Mouse (Mus musculus) midbrain, postnatal 0 days (tissue): ENCODE results near the gene 4930518I15Rik. TPM values are rescaled to one million over a fixed set of nuclear protein-coding genes. Genes with fewer than 3 reads are reported as not detected.
"Not testable (repeated sequence)": the region's sequence is repeated elsewhere in the genome, so short reads cannot be mapped to it uniquely, and the experiment has no call there.

Source experiments
- ATAC-seq: fragments of 200-750 bp; cut with Nextera tagmentation; 2 replicates; pipeline ENCODE4 v1.8.0; 2017; ENCODE audit warnings: moderate number of reproducible peaks, mild to moderate bottlenecking, moderate TSS enrichment, moderate library complexity; ENCODE audit not compliant: low FRiP score
- DNase-seq: peaks from one replicate; pipeline ENCODE4 v3.0.0-alpha.2; 2015; ENCODE audit warnings: low spot score
- H3K27ac ChIP-seq: fragments of 300-500 bp; sonication (generic); 2 replicates; pipeline ENCODE4 v1.5.1; 2014; ENCODE audit warnings: low read depth, mild to moderate bottlenecking, low read length, mixed read lengths
- H3K27me3 ChIP-seq: fragments of 300-500 bp; sonication (generic); 2 replicates; pipeline ENCODE4 v1.6.1; 2014; ENCODE audit warnings: low read length, control low read depth, mixed read lengths; ENCODE audit not compliant: insufficient read depth
- H3K36me3 ChIP-seq: fragments of 300-500 bp; sonication (generic); 2 replicates; pipeline ENCODE4 v1.6.1; 2014; ENCODE audit warnings: low read length, control low read depth, mixed read lengths; ENCODE audit not compliant: insufficient read depth
- H3K4me1 ChIP-seq: fragments of 300-500 bp; sonication (generic); 2 replicates; pipeline ENCODE4 v1.6.1; 2014; ENCODE audit warnings: mild to moderate bottlenecking, control low read depth, antibody characterized with exemption, low read length, mixed read lengths; ENCODE audit not compliant: insufficient read depth
- H3K4me2 ChIP-seq: fragments of 300-500 bp; sonication (generic); 2 replicates; pipeline ENCODE4 v1.6.1; 2014; ENCODE audit warnings: low read depth, mild to moderate bottlenecking, low read length, mixed read lengths; ENCODE audit not compliant: poor library complexity, severe bottlenecking
- H3K4me3 ChIP-seq: fragments of 300-500 bp; sonication (generic); 2 replicates; pipeline ENCODE4 v1.5.1; 2014; ENCODE audit warnings: low read depth, mild to moderate bottlenecking, low read length, moderate library complexity
- H3K9ac ChIP-seq: fragments of 300-500 bp; sonication (generic); replicated peaks from 2 replicates; pipeline ENCODE4 v1.6.1; 2014; ENCODE audit warnings: mild to moderate bottlenecking, low read length, moderate library complexity, mixed read lengths; ENCODE audit not compliant: poor library complexity, severe bottlenecking
- H3K9me3 ChIP-seq: fragments of 300-500 bp; sonication (generic); 2 replicates; pipeline ENCODE4 v1.6.1; 2016; ENCODE audit warnings: low read length, control low read depth
- CTCF ChIP-seq: IDR thresholded peaks from 2 replicates; pipeline ENCODE4 v1.5.1; 2016; ENCODE audit warnings: antibody characterized with exemption, mild to moderate bottlenecking
- WGBS: fragments of 180-500 bp; shearing (Covaris S2); extraction: QIAGEN DNeasy Blood & Tissue Kit; methylation state at CpG from one replicate; pipeline ENCODE4 v1.1.7; 2014; 5-methylcytosine and 5-hydroxymethylcytosine counted together
- polyA plus RNA-seq: library from polyadenylated mRNA; unstranded; fragments of >200 nt; fragmentation: Nextera tagmentation; extraction: Ambion mirVana; gene quantifications from 2 replicates; pipeline ENCODE4 v1.2.1, GENCODE M21; 2015
- total RNA-seq: library from RNA; depleted of rRNA; stranded (reverse); fragments of >200 nt; gene quantifications from 2 replicates; pipeline ENCODE4 v1.2.3, GENCODE M21; 2014

The 4930518I15Rik gene
- total and polyA plus RNA-seq, 2 experiments from 2014 or later, result 0.99 to 2.9 TPM

DNA sequence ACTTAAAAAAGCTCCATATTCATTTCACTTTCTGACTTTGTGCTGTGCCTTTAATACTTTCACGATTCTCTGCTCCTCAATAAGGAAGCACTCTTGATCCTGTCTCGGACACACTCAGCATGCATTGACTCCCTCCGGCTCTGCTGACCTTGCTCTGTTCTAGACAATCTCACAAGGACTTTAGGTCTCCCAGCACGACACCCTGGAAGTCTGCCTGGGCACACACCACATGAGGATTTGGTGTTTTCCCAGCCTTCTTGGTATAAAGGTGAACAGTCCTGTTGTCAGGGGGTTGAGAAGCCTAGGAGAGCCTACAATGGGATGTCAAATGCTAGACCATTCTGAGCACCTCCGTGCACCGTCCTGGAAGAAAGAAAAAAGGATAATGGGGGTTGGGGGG lies 35.1 kb upstream of the 4930518I15Rik start:
- Histone ChIP-seq H3K4me3 (no peak overlapping the region), H3K36me3 (no peaks in the 10 kb centered on the region), H3K27ac (no peak overlapping the region), H3K4me1 (0 out of 2 replicates have a peak, but pooled peaks cover 3% of the 10 kb centered on the region), H3K27me3 (no peaks in the 10 kb centered on the region), H3K4me2 (no peak overlapping the region), H3K9me3 (no peaks in the 10 kb centered on the region), H3K9ac (no peak overlapping the region)
- DNase-seq (no peak), ATAC-seq (no peak)
- 52% methylated on average over 6 of the region's 6 CpGs for WGBS
- TF ChIP-seq CTCF, result no peak

- peak; percentile 73 for DNase-seq
- Histone ChIP-seq H3K27me3 (no peaks in the 10 kb centered on the region), H3K36me3 (no peaks in the 10 kb centered on the region), H3K9me3 (no peaks in the 10 kb centered on the region), H3K9ac (no peak overlapping the region), H3K4me2 (no peak overlapping the region), H3K27ac (no peak overlapping the region), H3K4me3 (no peak overlapping the region), H3K4me1 (0 out of 2 replicates have a peak, but pooled peaks cover 3% of the 10 kb centered on the region)
- TF ChIP-seq CTCF, result no peak
- WGBS, result 17% methylated on average over 3 of the region's 3 CpGs
- ATAC-seq, result 0 out of 2 replicates have a peak, but pooled peaks have one; percentile 52
Measured at GRCm38 (mm10) chr2:156892240-156892639, 34.5 kb upstream of the 4930518I15Rik start.

GRCm38 (mm10) chr2:156888490-156888889 lies 30.7 kb upstream of the 4930518I15Rik start:
- Histone ChIP-seq H3K27me3 (no peaks in the 10 kb centered on the region), H3K4me3 (no peak overlapping the region), H3K4me1 (0 out of 2 replicates have a peak, but pooled peaks cover 3% of the 10 kb centered on the region), H3K4me2 (no peak overlapping the region), H3K27ac (no peak overlapping the region), H3K9ac (no peak overlapping the region), H3K36me3 (no peaks in the 10 kb centered on the region), H3K9me3 (no peaks in the 10 kb centered on the region)
- no peak for TF ChIP-seq CTCF
- WGBS, result 87% methylated on average over 3 of the region's 3 CpGs
- ATAC-seq, result no peak
- no peak for DNase-seq

GRCm38 (mm10) chr2:156887017-156887416 lies 29.3 kb upstream of the 4930518I15Rik start, which contains the start of gene Sla2:
Gene Sla2, minus strand, starts transcription at chr2:156887192.
- no peak within 1 kb of the TSS for H3K4me2 ChIP-seq
- H3K9ac ChIP-seq, result no peak within 1 kb of the TSS
- no peaks in the 10 kb centered on the region for H3K36me3 ChIP-seq
- H3K4me3 ChIP-seq, result no peak within 1 kb of the TSS
- H3K4me1 ChIP-seq, result 0 out of 2 replicates have a peak, but pooled peaks cover 1% of the 10 kb centered on the region
- DNase-seq (no peak), ATAC-seq (no peak)
- WGBS, result 71% methylated on average over 6 of the region's 6 CpGs
- no peak within 1 kb of the TSS for H3K27ac ChIP-seq
- H3K9me3 ChIP-seq, result no peaks in the 10 kb centered on the region
- TF ChIP-seq CTCF, result no peak
- no peaks in the 10 kb centered on the region for H3K27me3 ChIP-seq

DNA sequence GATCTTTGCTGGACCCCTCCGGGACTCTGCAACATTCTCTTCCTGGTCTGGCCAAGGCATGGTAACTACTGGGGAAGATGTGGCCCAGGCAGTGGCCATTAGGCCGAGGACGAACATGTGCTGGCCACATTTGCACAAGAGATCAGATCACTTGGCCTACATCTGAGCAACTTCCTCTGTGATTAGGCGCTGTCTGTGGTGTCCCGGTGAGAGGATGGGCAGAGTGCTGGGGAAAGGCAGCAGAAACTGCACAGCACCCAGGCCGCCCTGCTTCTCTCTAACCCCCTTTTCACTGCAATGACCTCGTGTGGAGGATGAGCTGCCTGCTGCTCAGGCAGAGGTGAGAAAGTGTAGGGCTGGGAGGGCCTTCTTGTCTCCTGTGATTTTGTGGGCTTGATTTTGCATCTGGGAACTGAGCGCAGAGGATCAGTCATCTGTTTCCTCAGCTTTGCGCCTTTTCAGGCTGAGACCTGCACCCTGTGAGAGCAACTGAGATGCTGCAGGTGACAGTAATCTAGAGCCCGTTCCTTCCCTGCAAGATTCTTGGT lies 28.4 kb upstream of the 4930518I15Rik start:
- WGBS, result 81% methylated on average over 10 of the region's 10 CpGs
- no peak overlapping the region for H3K9ac ChIP-seq
- TF ChIP-seq CTCF, result no peak

DNA sequence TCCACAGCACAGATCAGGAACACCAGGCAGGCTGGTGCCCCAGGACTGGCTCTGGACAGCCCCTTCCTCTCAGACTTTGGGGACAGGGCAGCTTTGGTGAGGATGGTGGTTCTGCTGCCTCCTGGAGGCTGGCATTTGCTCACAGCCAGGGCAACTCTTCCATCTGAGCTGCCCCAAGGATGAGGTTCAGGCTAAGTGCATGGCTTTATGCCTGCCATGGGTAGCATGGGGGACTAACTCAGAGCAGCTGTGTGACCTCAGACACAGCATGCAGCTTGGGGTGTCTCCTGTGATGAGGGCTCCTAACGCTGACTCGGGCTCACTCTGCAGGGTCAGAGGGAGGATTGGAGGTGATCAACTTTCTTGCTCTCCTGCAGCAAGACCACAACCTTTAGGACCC lies 27.9 kb upstream of the 4930518I15Rik start:
- not testable (repeated sequence) for H3K9ac ChIP-seq, H3K36me3 ChIP-seq, H3K4me1 ChIP-seq, H3K27me3 ChIP-seq, H3K9me3 ChIP-seq, H3K27ac ChIP-seq, H3K4me3 ChIP-seq, DNase-seq, H3K4me2 ChIP-seq, ATAC-seq
- WGBS, result 66% methylated on average over 2 of the region's 2 CpGs

More for the DNA sequence above, 28.4 kb upstream of the 4930518I15Rik start:
- no peaks in the 10 kb centered on the region for H3K4me1 ChIP-seq
- no peak for ATAC-seq
- no peak overlapping the region for H3K4me2 ChIP-seq
- H3K36me3 ChIP-seq, result no peaks in the 10 kb centered on the region
- H3K9me3 ChIP-seq, result no peaks in the 10 kb centered on the region
- no peak overlapping the region for H3K27ac ChIP-seq
- DNase-seq, result no peak
- no peak overlapping the region for H3K4me3 ChIP-seq
- no peaks in the 10 kb centered on the region for H3K27me3 ChIP-seq
